Mouse (Mus musculus) midbrain, embryonic 15.5 days (tissue): Measurements from ENCODE around the gene Senp3. TPM values are rescaled to one million over a fixed set of nuclear protein-coding genes. Genes with fewer than 3 reads are reported as not detected.
"Not testable (repeated sequence)": the region's sequence is repeated elsewhere in the genome, so short reads cannot be mapped to it uniquely, and the experiment has no call there.

Experiments
- ATAC-seq: fragments of 200-750 bp; cut with Nextera tagmentation; replicated peaks from 2 replicates; pipeline ENCODE4 v1.8.0; 2017; ENCODE audit warnings: moderate TSS enrichment
- H3K27ac ChIP-seq: fragments of 300-500 bp; sonication (generic); 2 replicates; pipeline ENCODE4 v1.5.1; 2015; ENCODE audit warnings: mild to moderate bottlenecking, inconsistent platforms
- H3K27me3 ChIP-seq: fragments of 300-500 bp; sonication (generic); replicated peaks from 2 replicates; pipeline ENCODE4 v1.6.1; 2015; ENCODE audit warnings: inconsistent platforms
- H3K36me3 ChIP-seq: fragments of 300-500 bp; sonication (generic); replicated peaks from 2 replicates; pipeline ENCODE4 v1.6.1; 2015; ENCODE audit warnings: inconsistent platforms
- H3K4me1 ChIP-seq: fragments of 300-500 bp; sonication (generic); 2 replicates; pipeline ENCODE4 v1.6.1; 2015; ENCODE audit warnings: inconsistent platforms
- H3K4me2 ChIP-seq: fragments of 300-500 bp; sonication (generic); 2 replicates; pipeline ENCODE4 v1.6.1; 2015; ENCODE audit warnings: inconsistent platforms, mild to moderate bottlenecking, moderate library complexity
- H3K4me3 ChIP-seq: fragments of 300-500 bp; sonication (generic); 2 replicates; pipeline ENCODE4 v1.5.1; 2015; ENCODE audit warnings: mild to moderate bottlenecking, inconsistent platforms
- H3K9ac ChIP-seq: fragments of 300-500 bp; sonication (generic); 2 replicates; pipeline ENCODE4 v1.6.1; 2015; ENCODE audit warnings: mild to moderate bottlenecking, inconsistent platforms
- H3K9me3 ChIP-seq: fragments of 300-500 bp; sonication (generic); 2 replicates; pipeline ENCODE4 v1.6.1; 2016; ENCODE audit warnings: inconsistent platforms
- WGBS: fragments of 180-500 bp; shearing (Covaris S2); methylation state at CpG from one replicate; pipeline ENCODE4 v1.1.7; 2015; ENCODE audit warnings: mixed read lengths; 5-methylcytosine and 5-hydroxymethylcytosine counted together
- microRNA counts: library from miRNA; unstranded; fragments of <30 nt; microRNA quantifications from one replicate; lab custom pipeline; 2016
- microRNA-seq: library from miRNA; unstranded; fragments of <30 nt; microRNA quantifications from one replicate; pipeline ENCODE4, GENCODE M21; 2016
- polyA plus RNA-seq: library from polyadenylated mRNA; unstranded; fragments of >200 nt; fragmentation: Nextera tagmentation; extraction: Ambion mirVana; gene quantifications from 2 replicates; pipeline ENCODE4 v1.2.1, GENCODE M21; 2015

Gene Senp3
- polyA plus RNA-seq, 1 experiment from 2014 or later, result 116 TPM

GRCm38 (mm10) chr11:69624339-69624738, 57.5 kb downstream of the Senp3 start:
- not testable (repeated sequence) for H3K9me3 ChIP-seq, H3K27ac ChIP-seq, H3K9ac ChIP-seq, H3K4me2 ChIP-seq, H3K4me3 ChIP-seq, H3K36me3 ChIP-seq, ATAC-seq, H3K27me3 ChIP-seq
- H3K4me1 ChIP-seq, result peaks cover 11% of the 10 kb centered on the region
- 86% methylated on average over 2 of the region's 2 CpGs for WGBS

MicroRNAs within 50 kb of the gene (microRNA counts, 519-probe panel; counts per million panel counts)
- microRNA mmu-miR-1934 (lab: Ali Mortazavi, UCI) (not detected), microRNA mmu-miR-467f (lab: Ali Mortazavi, UCI) (2,290 counts per million, percentile 34 among the panel's probes with 10 or more counts)

Small RNAs within 50 kb of the gene (microRNA-seq; reads per million reads assigned to microRNA genes)
- 2.6 reads per million, percentile 11 among the genes with 10 or more reads in this experiment for gene Mir1934
- not detected for gene Mir467f

Other genes with a start within 250 kb of the Senp3 start
- gene Dnah2, start 133.0 kb downstream of the Senp3 start, polyA plus RNA-seq, result 4.5 and 5.7 TPM in 2 replicates
- gene Efnb3, start 121.9 kb downstream of the Senp3 start, polyA plus RNA-seq, result 178 and 188 TPM in 2 replicates
- 21.4 and 23.2 TPM in 2 replicates for gene Wrap53, start 101.8 kb downstream of the Senp3 start, polyA plus RNA-seq
- 60.4 and 70.1 TPM in 2 replicates for gene Trp53, start 101.7 kb downstream of the Senp3 start, polyA plus RNA-seq
- gene Atp1b2, start 76.1 kb downstream of the Senp3 start, polyA plus RNA-seq, result 60.0 and 60.9 TPM in 2 replicates
- not detected in 2 replicates for gene Shbg, start 64.2 kb downstream of the Senp3 start, polyA plus RNA-seq
- 23.5 and 24.9 TPM in 2 replicates for gene Sat2, start 60.1 kb downstream of the Senp3 start, polyA plus RNA-seq
- gene Fxr2, start 49.1 kb downstream of the Senp3 start, polyA plus RNA-seq, result 40.6 and 47.0 TPM in 2 replicates
- 0.20 TPM in 1 of 2 replicates, not detected in the other for gene Sox15, start 26.8 kb downstream of the Senp3 start, polyA plus RNA-seq
- 99.9 and 108 TPM in 2 replicates for gene Mpdu1, start 19.4 kb downstream of the Senp3 start, polyA plus RNA-seq
- 9.4 and 10.4 TPM in 2 replicates for gene Cd68, start 15.9 kb downstream of the Senp3 start, polyA plus RNA-seq
- gene Eif4a1, start 9.7 kb downstream of the Senp3 start, polyA plus RNA-seq, result 460 and 473 TPM in 2 replicates
- 0.37 and 0.68 TPM in 2 replicates for gene Tnfsf13, start 3.7 kb upstream of the Senp3 start, polyA plus RNA-seq
- 2.0 and 2.4 TPM in 2 replicates for gene Tnfsf12, start 13.8 kb upstream of the Senp3 start, polyA plus RNA-seq
- 1.2 and 1.8 TPM in 2 replicates for gene Tnfsfm13, start 14.0 kb upstream of the Senp3 start, polyA plus RNA-seq
- 15.9 and 17.4 TPM in 2 replicates for gene Polr2a, start 76.6 kb upstream of the Senp3 start, polyA plus RNA-seq
- 0.17 and 0.26 TPM in 2 replicates for gene Slc35g3, start 79.9 kb upstream of the Senp3 start, polyA plus RNA-seq
- gene Zbtb4, start 83.8 kb upstream of the Senp3 start, polyA plus RNA-seq, result 4.1 and 4.3 TPM in 2 replicates
- gene Chrnb1, start 113.9 kb upstream of the Senp3 start, polyA plus RNA-seq, result 0.98 and 1.2 TPM in 2 replicates
- 3.7 and 4.5 TPM in 2 replicates for gene Fgf11, start 119.8 kb upstream of the Senp3 start, polyA plus RNA-seq
- 0.74 and 0.86 TPM in 2 replicates for gene Tmem102, start 123.5 kb upstream of the Senp3 start, polyA plus RNA-seq
- gene Gm39566, start 133.2 kb upstream of the Senp3 start, polyA plus RNA-seq, result not detected in 2 replicates
- not detected in 2 replicates for gene Spem2, start 136.4 kb upstream of the Senp3 start, polyA plus RNA-seq
- gene Spem1, start 140.1 kb upstream of the Senp3 start, polyA plus RNA-seq, result 0.55 and 0.65 TPM in 2 replicates
- 24.0 and 24.2 TPM in 2 replicates for gene Nlgn2, start 155.7 kb upstream of the Senp3 start, polyA plus RNA-seq
- gene Tmem256, start 156.4 kb upstream of the Senp3 start, polyA plus RNA-seq, result 318 and 320 TPM in 2 replicates
- gene Plscr3, start 164.3 kb upstream of the Senp3 start, polyA plus RNA-seq, result 52.3 and 53.5 TPM in 2 replicates
- 0.10 and 0.28 TPM in 2 replicates for gene Tnk1, start 176.6 kb upstream of the Senp3 start, polyA plus RNA-seq
- not detected in 2 replicates for gene Tmem95, start 195.9 kb upstream of the Senp3 start, polyA plus RNA-seq
- 1.7 and 1.9 TPM in 2 replicates for gene Kctd11, start 199.3 kb upstream of the Senp3 start, polyA plus RNA-seq
- gene Acap1, start 213.5 kb upstream of the Senp3 start, polyA plus RNA-seq, result 0.46 and 0.52 TPM in 2 replicates
- gene 2810408A11Rik, start 218.9 kb upstream of the Senp3 start, polyA plus RNA-seq, result 11.1 and 11.8 TPM in 2 replicates
- gene Neurl4, start 219.0 kb upstream of the Senp3 start, polyA plus RNA-seq, result 23.2 and 24.2 TPM in 2 replicates
- gene Gps2, start 231.8 kb upstream of the Senp3 start, polyA plus RNA-seq, result 77.6 and 86.6 TPM in 2 replicates
- gene Eif5a, start 239.9 kb upstream of the Senp3 start, polyA plus RNA-seq, result 1,022 and 1,040 TPM in 2 replicates